Mouse (Mus musculus) cortical plate, adult 2 months (tissue): ENCODE measurements around the gene Rps23.

Source experiments
- CTCF ChIP-seq: fragments of 200-500 bp; IDR thresholded peaks from 2 replicates; pipeline ENCODE4 v1.5.1; 2011; ENCODE audit warnings: mild to moderate bottlenecking, control low read depth, low read length; ENCODE audit not compliant: insufficient read depth; ENCODE audit errors: extremely low read depth
- POLR2A ChIP-seq: fragments of 200-500 bp; IDR thresholded peaks from 2 replicates; pipeline ENCODE4 v1.6.1; 2011; ENCODE audit warnings: mild to moderate bottlenecking, low read length, control low read depth; ENCODE audit not compliant: insufficient read depth; ENCODE audit errors: extremely low read depth

GRCm38 (mm10) chr13:90960591-90960990 lies 37.8 kb downstream of the Rps23 start:
- TF ChIP-seq CTCF, result no peak
- no peak for TF ChIP-seq POLR2A
